ENCODE assay signal across 24 mouse cellular contexts in the genomic region with DNA sequence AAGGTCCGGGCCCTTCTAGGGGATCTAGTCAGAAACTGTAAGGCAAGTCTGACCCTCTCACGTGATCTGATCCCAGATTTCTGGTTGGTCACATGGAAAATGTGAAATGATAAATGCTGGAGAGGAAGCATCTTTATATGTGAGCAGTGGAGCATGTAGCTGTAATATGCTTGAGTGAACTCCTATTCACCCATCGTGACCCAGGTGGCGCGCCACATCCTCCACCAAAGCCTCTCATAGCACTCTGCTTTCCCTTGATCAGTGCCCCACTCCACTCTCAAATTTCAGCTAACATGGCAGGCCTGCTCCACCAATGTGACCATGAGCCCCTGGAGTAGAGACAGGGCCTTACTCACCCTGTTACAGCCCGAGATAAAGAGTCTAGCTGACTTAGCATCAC.
DNase-seq lines count a peak whose midpoint lies in the region; ATAC-seq and TF ChIP-seq lines count a peak whose summit lies in the region.
"Had no signal": no experiment of that assay in that cellular context is flagged by ENCODE, and none has a peak within 500 bp of the region (broad histone marks: within the 10 kb centered on the region; RNA-seq: fewer than 3 reads in every experiment).

No protein-coding gene starts in this region.

- 0 out of 2 replicates have a peak, but pooled peaks have one; percentile 2 for TF ChIP-seq CTCF in liver, postnatal 0 days (IDR thresholded peaks at IDR 0.05; ENCODE audit: low read depth)

- no peak overlapping the region for H3K4me2 ChIP-seq in liver, postnatal 0 days (ENCODE audit: low read depth, low read length)
- H3K4me2 ChIP-seq in liver, embryonic 11.5 days: no peak overlapping the region
- H3K4me2 ChIP-seq in midbrain, embryonic 13.5 days (replicated peaks): no peak overlapping the region
- H3K4me2 ChIP-seq: heart, embryonic 15.5 days; midbrain, embryonic 11.5 days had no signal

- H3K9me3 ChIP-seq in liver, postnatal 0 days (ENCODE audit: low read length): no peaks in the 10 kb centered on the region
- H3K9me3 ChIP-seq in liver, embryonic 11.5 days (ENCODE audit: control insufficient read depth, low read length): no peaks in the 10 kb centered on the region
- no peaks in the 10 kb centered on the region for H3K9me3 ChIP-seq in midbrain, embryonic 13.5 days
- H3K9me3 ChIP-seq: heart, embryonic 15.5 days had no signal

- no peaks in the 10 kb centered on the region for H3K27me3 ChIP-seq in liver, postnatal 0 days (ENCODE audit: insufficient read depth, low read length)
- no peaks in the 10 kb centered on the region for H3K27me3 ChIP-seq in liver, embryonic 11.5 days (replicated peaks; ENCODE audit: control insufficient read depth, insufficient read depth, low read length)
- no peaks in the 10 kb centered on the region for H3K27me3 ChIP-seq in midbrain, embryonic 13.5 days
- H3K27me3 ChIP-seq: heart, embryonic 15.5 days had no signal

- H3K4me1 ChIP-seq in liver, postnatal 0 days (ENCODE audit: insufficient read depth): no peaks in the 10 kb centered on the region
- H3K4me1 ChIP-seq in liver, embryonic 11.5 days (replicated peaks; ENCODE audit: control insufficient read depth, insufficient read depth, low read length): no peaks in the 10 kb centered on the region
- no peaks in the 10 kb centered on the region for H3K4me1 ChIP-seq in midbrain, embryonic 13.5 days (replicated peaks)

- no peak overlapping the region for H3K27ac ChIP-seq in liver, postnatal 0 days (ENCODE audit: low read depth)
- no peak overlapping the region for H3K27ac ChIP-seq in liver, embryonic 11.5 days (ENCODE audit: low read depth, low read length)
- no peak overlapping the region for H3K27ac ChIP-seq in midbrain, embryonic 13.5 days
- H3K27ac ChIP-seq: heart, embryonic 15.5 days had no signal

- ATAC-seq in liver, postnatal 0 days: no peak
- no peak for ATAC-seq in liver, embryonic 11.5 days (replicated peaks; ENCODE audit: low FRiP score)
- ATAC-seq in granulocyte monocyte progenitor cell, adult 5-6 weeks (replicated peaks; ENCODE audit: poor library complexity, severe bottlenecking): no peak
- ATAC-seq in midbrain, embryonic 13.5 days: no peak
- ATAC-seq: activated CD4-positive, CD25-positive, alpha-beta regulatory T cell, adult 4 months; forebrain, postnatal 0 days; hindbrain, embryonic 16.5 days; intestine, embryonic 16.5 days had no signal

- H3K4me3 ChIP-seq in liver, postnatal 0 days (ENCODE audit: low read depth, low read length): no peak overlapping the region
- no peak overlapping the region for H3K4me3 ChIP-seq in liver, embryonic 11.5 days (ENCODE audit: low read depth, low read length)
- no peak overlapping the region for H3K4me3 ChIP-seq in midbrain, embryonic 13.5 days (replicated peaks)
- H3K4me3 ChIP-seq: gastrocnemius, adult 2 months; heart, embryonic 15.5 days had no signal

- no peak overlapping the region for H3K9ac ChIP-seq in liver, postnatal 0 days (replicated peaks)
- no peak overlapping the region for H3K9ac ChIP-seq in liver, embryonic 11.5 days (ENCODE audit: low read depth, low read length)
- H3K9ac ChIP-seq in midbrain, embryonic 13.5 days (replicated peaks): no peak overlapping the region
- H3K9ac ChIP-seq: forebrain, postnatal 0 days; heart, embryonic 15.5 days had no signal

- peak; percentile 15 for DNase-seq in adrenal gland, adult 2 months
- no peak for DNase-seq in adrenal gland, postnatal 36 days
- no peak for DNase-seq in liver, postnatal 0 days
- DNase-seq in liver, embryonic 11.5 days (ENCODE audit: low spot score): no peak
- DNase-seq in Muller cell, postnatal 12 days (ENCODE audit: inconsistent ontology term): peak; percentile 82
- peak; percentile 71 for DNase-seq in retina, postnatal 1 day
- DNase-seq: adrenal gland, postnatal 10 days; cerebellum, adult 2 months; cerebellum, postnatal 36 days; forebrain, postnatal 0 days; gastrocnemius, adult 2 months; heart, postnatal 4 days; kidney, postnatal 14 days; lung, adult 18-20 months; lung, postnatal 10 days; right cerebral cortex, postnatal 14 days had no signal

- 77% methylated on average over 6 of the region's 6 CpGs for WGBS in liver, postnatal 0 days (ENCODE audit: insufficient replicate concordance)
- WGBS in liver, embryonic 11.5 days: 79% methylated on average over 6 of the region's 6 CpGs
- 50% methylated on average over 6 of the region's 6 CpGs for WGBS in midbrain, embryonic 13.5 days

- H3K36me3 ChIP-seq in liver, postnatal 0 days (replicated peaks; ENCODE audit: insufficient read depth, low read length): no peaks in the 10 kb centered on the region
- H3K36me3 ChIP-seq in liver, embryonic 11.5 days (ENCODE audit: control insufficient read depth, insufficient read depth, low read length): no peaks in the 10 kb centered on the region
- H3K36me3 ChIP-seq in midbrain, embryonic 13.5 days: no peaks in the 10 kb centered on the region
- H3K36me3 ChIP-seq: G1E; heart, embryonic 15.5 days had no signal

- TF ChIP-seq EP300 in liver, postnatal 0 days (IDR thresholded peaks at IDR 0.05; ENCODE audit: low read depth): no peak

Comparison
In these comparisons a context has a peak if more than half of its experiments do, and no peak if none do; other contexts are left out.
1. DNase-seq: peak in adrenal gland, adult 2 months (single experiment), Muller cell, postnatal 12 days (single experiment) and retina, postnatal 1 day (single experiment); none in adrenal gland, postnatal 36 days (0 of 2), liver, postnatal 0 days (single experiment) and liver, embryonic 11.5 days (single experiment).